In genomic region chr2:132102505-132103130, GRCm38 (mm10) we compare ENCODE assay signal across 9 mouse cellular contexts. TPM values are rescaled to one million over a fixed set of nuclear protein-coding genes. Genes with fewer than 3 reads are reported as not detected.
DNase-seq lines count a peak whose midpoint lies in the region; ATAC-seq and TF ChIP-seq lines count a peak whose summit lies in the region.
"Had no signal": no experiment of that assay in that cellular context is flagged by ENCODE, and none has a peak within 500 bp of the region (broad histone marks: within the 10 kb centered on the region; RNA-seq: fewer than 3 reads in every experiment).

No protein-coding gene starts in this region.

- H3K4me3 ChIP-seq in spleen, adult 2 months (ENCODE audit: extremely low read depth, insufficient read depth, insufficient read length), result peak overlapping the region; percentile 29; the same call in 1 of the 2 replicates
- H3K4me3 ChIP-seq in liver, embryonic 12.5 days, result peak overlapping the region; percentile 33
- no peak overlapping the region for H3K4me3 ChIP-seq in stomach, embryonic 15.5 days (replicated peaks)
- H3K4me3 ChIP-seq in forebrain, embryonic 16.5 days (replicated peaks; ENCODE audit: low read length), result no peak overlapping the region
- H3K4me3 ChIP-seq: hindbrain, embryonic 15.5 days had no signal

- no peaks in the 10 kb centered on the region for H3K27me3 ChIP-seq in spleen, adult 2 months (ENCODE audit: control insufficient read depth, insufficient read depth, low read length)
- no peaks in the 10 kb centered on the region for H3K27me3 ChIP-seq in liver, embryonic 12.5 days (replicated peaks)
- H3K27me3 ChIP-seq in stomach, embryonic 15.5 days (replicated peaks), result no peaks in the 10 kb centered on the region
- H3K27me3 ChIP-seq in forebrain, embryonic 16.5 days (replicated peaks; ENCODE audit: control insufficient read depth, insufficient read depth, low read length), result no peaks in the 10 kb centered on the region
- H3K27me3 ChIP-seq: hindbrain, embryonic 15.5 days had no signal

- peak overlapping the region; percentile 31; the same call in 1 of the 2 replicates for H3K9ac ChIP-seq in liver, embryonic 12.5 days
- H3K9ac ChIP-seq in stomach, embryonic 15.5 days, result no peak overlapping the region
- no peak overlapping the region for H3K9ac ChIP-seq in forebrain, embryonic 16.5 days (replicated peaks; ENCODE audit: low read depth, low read length)
- H3K9ac ChIP-seq: hindbrain, embryonic 15.5 days had no signal

- H3K4me1 ChIP-seq in spleen, adult 2 months (ENCODE audit: control insufficient read depth, insufficient read depth, insufficient read length), result peaks cover 11% of the 10 kb centered on the region; the same call in 1 of the 2 replicates
- H3K4me1 ChIP-seq in liver, embryonic 12.5 days, result peaks cover 36% of the 10 kb centered on the region
- peaks cover 9% of the 10 kb centered on the region for H3K4me1 ChIP-seq in stomach, embryonic 15.5 days
- H3K4me1 ChIP-seq in forebrain, embryonic 16.5 days (replicated peaks; ENCODE audit: control insufficient read depth, insufficient read depth, low read length), result peaks cover 10% of the 10 kb centered on the region; the same call in 1 of the 2 replicates

- H3K36me3 ChIP-seq in spleen, adult 2 months (ENCODE audit: control insufficient read depth, insufficient read depth, low read length), result peaks cover 1% of the 10 kb centered on the region; the same call in 1 of the 2 replicates
- H3K36me3 ChIP-seq in liver, embryonic 12.5 days, result peaks cover 21% of the 10 kb centered on the region
- H3K36me3 ChIP-seq in stomach, embryonic 15.5 days, result peaks cover 14% of the 10 kb centered on the region; the same call in 1 of the 2 replicates
- no peaks in the 10 kb centered on the region for H3K36me3 ChIP-seq in forebrain, embryonic 16.5 days (ENCODE audit: control insufficient read depth, insufficient read depth)

- WGBS in spleen, adult 2 months, result 15% methylated on average over 10 of the region's 10 CpGs
- WGBS in liver, embryonic 12.5 days (ENCODE audit: insufficient replicate concordance), result 50% methylated on average over 10 of the region's 10 CpGs
- WGBS in stomach, embryonic 15.5 days, result 59% methylated on average over 10 of the region's 10 CpGs
- WGBS in forebrain, embryonic 16.5 days, result 73% methylated on average over 10 of the region's 10 CpGs

- TF ChIP-seq POLR2A in spleen, adult 2 months (IDR thresholded peaks at IDR 0.05; ENCODE audit: low read depth, low read length), result no peak

- H3K27ac ChIP-seq in spleen, adult 2 months (ENCODE audit: insufficient read depth, low read length), result peak overlapping the region; percentile 86
- peak overlapping the region; percentile 70 for H3K27ac ChIP-seq in liver, embryonic 12.5 days
- peak overlapping the region; percentile 31; the same call in 1 of the 2 replicates for H3K27ac ChIP-seq in stomach, embryonic 15.5 days
- no peak overlapping the region for H3K27ac ChIP-seq in forebrain, embryonic 16.5 days (ENCODE audit: low read length)
- H3K27ac ChIP-seq: hindbrain, embryonic 15.5 days had no signal

- no peaks in the 10 kb centered on the region for H3K9me3 ChIP-seq in liver, embryonic 12.5 days (replicated peaks)
- H3K9me3 ChIP-seq in stomach, embryonic 15.5 days, result no peaks in the 10 kb centered on the region
- no peaks in the 10 kb centered on the region for H3K9me3 ChIP-seq in forebrain, embryonic 16.5 days (ENCODE audit: control insufficient read depth, low read length)
- H3K9me3 ChIP-seq: hindbrain, embryonic 15.5 days had no signal

- DNase-seq in spleen, adult 2 months (ENCODE audit: low read depth in 1 of 2, low spot score in 2 of 2), result peak; percentile 60 to 83
- no peak for DNase-seq in spleen, postnatal 4 days (ENCODE audit: low spot score in 2 of 2)
- peak; percentile 52 for DNase-seq in fat pad, adult 2 months (ENCODE audit: extremely low read depth, low read depth, low spot score)
- no peak for DNase-seq in layer of hippocampus, postnatal 14 days (ENCODE audit: low spot score in 2 of 2)
- DNase-seq in adrenal gland, postnatal 10 days, result no peak

- peak overlapping the region; percentile 57 for H3K4me2 ChIP-seq in liver, embryonic 12.5 days
- peak overlapping the region; percentile 24 for H3K4me2 ChIP-seq in stomach, embryonic 15.5 days
- H3K4me2 ChIP-seq in forebrain, embryonic 16.5 days (ENCODE audit: low read length), result no peak overlapping the region
- H3K4me2 ChIP-seq: hindbrain, embryonic 15.5 days had no signal

- ATAC-seq in liver, embryonic 12.5 days, result peak; percentile 24; the same call in 1 of the 2 replicates
- ATAC-seq in stomach, embryonic 15.5 days (ENCODE audit: insufficient read depth, low FRiP score, low read depth), result 0 out of 2 replicates have a peak, but pooled peaks have one; percentile 22
- ATAC-seq in forebrain, embryonic 16.5 days, result no peak

- TF ChIP-seq CTCF in spleen, adult 2 months (IDR thresholded peaks at IDR 0.05; ENCODE audit: extremely low read depth, insufficient read depth, insufficient read length, insufficient replicate concordance), result no peak

RNA-seq across cellular contexts. Expression of gene Slc23a2, which starts 42.3 kb away (rescaled TPM):
- 18.7 and 20.6 TPM in 2 replicates for polyA plus RNA-seq in spleen, adult 2 months (2012; rRNA removed)
- 3.0 and 5.1 TPM in 2 replicates for polyA plus RNA-seq in liver, embryonic 12.5 days (2016; fragmentation: Nextera tagmentation; extraction: Ambion mirVana)
- 10.0 and 11.3 TPM in 2 replicates for polyA plus RNA-seq in stomach, embryonic 15.5 days (2015; fragmentation: Nextera tagmentation; extraction: Ambion mirVana)
- polyA plus RNA-seq in forebrain, embryonic 16.5 days (2015; fragmentation: Nextera tagmentation; extraction: Ambion mirVana), result 32.7 and 37.2 TPM in 2 replicates
- total RNA-seq in layer of hippocampus, postnatal 14 days (2021), result 10 to 100 TPM; 88.9 to 94.1 TPM
- total RNA-seq in adrenal gland, postnatal 10 days (2021), result 10 to 100 TPM; 36.6 to 66.0 TPM

Comparison
In these comparisons a context has a peak if more than half of its experiments do, and no peak if none do; other contexts are left out.
1. DNase-seq: peak in spleen, adult 2 months (2 of 2) and fat pad, adult 2 months (single experiment); none in spleen, postnatal 4 days (0 of 2), layer of hippocampus, postnatal 14 days (0 of 2) and adrenal gland, postnatal 10 days (single experiment).
2. H3K4me3 ChIP-seq: peak in spleen, adult 2 months (single experiment) and liver, embryonic 12.5 days (single experiment); none in stomach, embryonic 15.5 days (single experiment) and forebrain, embryonic 16.5 days (single experiment).